Mouse (Mus musculus): ENCODE data around the gene Dtd2.

GRCm38 (mm10) chr12:51972269-51973065 is 33.8 kb downstream of the Dtd2 start:
- TF ChIP-seq CTCF (IDR thresholded peaks at IDR 0.05; ENCODE audit: low read depth) = peak; percentile 53
- no peak for TF ChIP-seq EP300 (IDR thresholded peaks at IDR 0.05; ENCODE audit: low read depth)
